Mouse (Mus musculus) CH12.LX (cell line): ENCODE results near the gene Slc22a17.
A peak's percentile ranks its signal among the peaks of the same experiment; 100 is the strongest.

Experiments
- CHD1 ChIP-seq: IDR thresholded peaks from 2 replicates; pipeline ENCODE4 v1.6.1; 2012; ENCODE audit warnings: low read depth, low read length, improper control_type of control experiment, inconsistent platforms
- CTCF ChIP-seq, 2 experiments: IDR thresholded peaks in 1 of 2; conservative IDR thresholded peaks in 1 of 2; 2 replicates each; pipeline ENCODE4 v1.5.1; 2011 to 2012; ENCODE audit warnings: low read depth in 2 of 2, low read length in 2 of 2, improper control_type of control experiment in 1 of 2, inconsistent platforms in 1 of 2, mild to moderate bottlenecking in 1 of 2, moderate library complexity in 1 of 2
- EP300 ChIP-seq: IDR thresholded peaks from 2 replicates; pipeline ENCODE4 v1.6.1; 2011; ENCODE audit warnings: low read length, improper control_type of control experiment
- HCFC1 ChIP-seq: IDR thresholded peaks from 2 replicates; pipeline ENCODE4 v1.6.1; 2012; ENCODE audit warnings: low read depth, mild to moderate bottlenecking, inconsistent platforms, low read length, improper control_type of control experiment
- MAX ChIP-seq: IDR thresholded peaks from 2 replicates; pipeline ENCODE4 v1.6.1; 2011; ENCODE audit warnings: low read length, improper control_type of control experiment
- MAZ ChIP-seq: IDR thresholded peaks from 2 replicates; pipeline ENCODE4 v1.6.1; 2012; ENCODE audit warnings: low read depth, mild to moderate bottlenecking, inconsistent platforms, low read length, improper control_type of control experiment, moderate library complexity
- MEF2A ChIP-seq: IDR thresholded peaks from 2 replicates; pipeline ENCODE4 v1.6.1; 2014; ENCODE audit warnings: low read depth, mild to moderate bottlenecking, inconsistent platforms, low read length, improper control_type of control experiment, borderline replicate concordance
- NELFE ChIP-seq: IDR thresholded peaks from 2 replicates; pipeline ENCODE4 v1.6.1; 2011; ENCODE audit warnings: low read depth, low read length, improper control_type of control experiment
- POLR2A ChIP-seq: IDR thresholded peaks from 2 replicates; pipeline ENCODE4 v1.6.1; 2011; ENCODE audit warnings: low read depth, mild to moderate bottlenecking, improper control_type of control experiment, low read length
- RAD21 ChIP-seq: IDR thresholded peaks from 2 replicates; pipeline ENCODE4 v1.6.1; 2011; ENCODE audit warnings: low read depth, mild to moderate bottlenecking, low read length, improper control_type of control experiment, moderate library complexity
- UBTF ChIP-seq: IDR thresholded peaks from 2 replicates; pipeline ENCODE4 v1.6.1; 2012; ENCODE audit warnings: low read depth, mild to moderate bottlenecking, inconsistent platforms, low read length, improper control_type of control experiment, moderate library complexity
- USF1 ChIP-seq: IDR thresholded peaks from 2 replicates; pipeline ENCODE4 v1.6.1; 2014; ENCODE audit warnings: low read depth, mild to moderate bottlenecking, inconsistent platforms, low read length, improper control_type of control experiment
- USF2 ChIP-seq: conservative IDR thresholded peaks from 2 replicates; pipeline ENCODE4 v1.6.1; 2011; ENCODE audit warnings: low read depth, low read length, improper control_type of control experiment
- ZNF384 ChIP-seq: IDR thresholded peaks from 2 replicates; pipeline ENCODE4 v1.6.1; 2012; ENCODE audit warnings: low read depth, low read length, improper control_type of control experiment, inconsistent platforms

GRCm38 (mm10) chr14:54863501-54864312 is 49.2 kb downstream of the Slc22a17 start:
- no peak for TF ChIP-seq UBTF
- TF ChIP-seq POLR2A, result peak; percentile 73
- peak in 1 of 2 experiments; percentile 31; a peak in 1 of 4 replicates for TF ChIP-seq CTCF (conservative IDR thresholded peaks at IDR 0.05 in 1 of 2, IDR thresholded peaks at IDR 0.05 in 1 of 2; ENCODE audit: low read depth in 2 of 2, low read length in 2 of 2)
- TF ChIP-seq MEF2A, result no peak
- peak; percentile 78; the same call in 1 of the 2 replicates for TF ChIP-seq NELFE
- no peak for TF ChIP-seq USF2
- 0 out of 2 replicates have a peak, but pooled peaks have one; percentile 22 for TF ChIP-seq HCFC1
- peak; percentile 78; the same call in 1 of the 2 replicates for TF ChIP-seq MAX
- 0 out of 2 replicates have a peak, but pooled peaks have one; percentile 44 for TF ChIP-seq CHD1
- no peak for TF ChIP-seq EP300
- no peak for TF ChIP-seq RAD21
- TF ChIP-seq ZNF384, result no peak
- peak; percentile 29; the same call in 1 of the 2 replicates for TF ChIP-seq MAZ
- 0 out of 2 replicates have a peak, but pooled peaks have one; percentile 8 for TF ChIP-seq USF1
